Mouse (Mus musculus): ENCODE data around the gene Il20rb.
A peak's percentile ranks its signal among the peaks of the same experiment; 100 is the strongest.

Gene Il20rb

GRCm38 (mm10) chr9:100431355-100431754, 55.2 kb downstream of the Il20rb start:
- DNase-seq (ENCODE audit: low spot score in 2 of 2): no peak

DNA sequence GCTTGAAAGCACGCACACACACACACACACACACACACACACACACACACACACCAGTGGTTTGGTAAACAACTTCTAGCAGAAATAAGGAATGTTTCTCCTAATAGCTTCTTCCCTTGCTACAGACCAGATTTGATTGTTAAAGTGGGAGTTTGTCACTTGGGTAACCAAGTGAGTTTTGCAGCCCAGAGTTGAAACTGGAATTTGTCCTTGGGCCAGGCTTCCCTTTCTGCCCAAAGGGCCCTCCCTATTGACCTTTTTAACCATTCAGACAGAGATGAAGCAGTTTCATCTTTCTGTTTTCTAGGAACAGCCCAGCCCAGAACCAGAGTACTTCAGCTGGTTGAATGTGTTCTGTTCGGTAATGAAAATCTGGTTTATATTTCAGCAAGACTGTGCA, 55.7 kb downstream of the Il20rb start:
- no peak for DNase-seq (ENCODE audit: low spot score in 2 of 2)

GRCm38 (mm10) chr9:100419644-100420043, 66.9 kb downstream of the Il20rb start:
- DNase-seq (ENCODE audit: low spot score in 2 of 2): peak in 1 of 2 experiments; percentile 13

GRCm38 (mm10) chr9:100419103-100419502, 67.5 kb downstream of the Il20rb start:
- no peak for DNase-seq (ENCODE audit: low spot score in 2 of 2)

DNA sequence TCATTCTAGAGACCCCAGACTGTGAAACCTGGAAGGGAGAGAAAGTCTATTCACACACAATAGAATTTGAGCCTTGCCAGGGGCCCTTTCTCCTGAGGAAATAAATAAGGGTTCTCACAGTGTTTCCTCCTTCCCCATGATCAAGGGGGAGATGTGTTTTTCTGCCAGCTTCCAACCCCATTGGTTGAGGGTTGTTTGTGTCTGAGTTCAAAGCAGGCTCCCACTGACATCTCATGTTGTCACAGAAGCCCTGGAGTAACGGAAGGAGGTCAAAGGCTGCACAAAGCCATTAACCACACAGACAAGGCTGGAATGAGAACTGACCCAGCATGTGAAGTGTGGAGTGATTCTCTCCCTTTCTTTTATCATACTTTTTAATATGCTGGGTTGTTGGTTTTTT, 69.8 kb downstream of the Il20rb start:
- DNase-seq (ENCODE audit: low spot score in 2 of 2): no peak

- DNase-seq (ENCODE audit: low spot score in 2 of 2): no peak
Observed at GRCm38 (mm10) chr9:100416299-100416698, 70.3 kb downstream of the Il20rb start.

DNA sequence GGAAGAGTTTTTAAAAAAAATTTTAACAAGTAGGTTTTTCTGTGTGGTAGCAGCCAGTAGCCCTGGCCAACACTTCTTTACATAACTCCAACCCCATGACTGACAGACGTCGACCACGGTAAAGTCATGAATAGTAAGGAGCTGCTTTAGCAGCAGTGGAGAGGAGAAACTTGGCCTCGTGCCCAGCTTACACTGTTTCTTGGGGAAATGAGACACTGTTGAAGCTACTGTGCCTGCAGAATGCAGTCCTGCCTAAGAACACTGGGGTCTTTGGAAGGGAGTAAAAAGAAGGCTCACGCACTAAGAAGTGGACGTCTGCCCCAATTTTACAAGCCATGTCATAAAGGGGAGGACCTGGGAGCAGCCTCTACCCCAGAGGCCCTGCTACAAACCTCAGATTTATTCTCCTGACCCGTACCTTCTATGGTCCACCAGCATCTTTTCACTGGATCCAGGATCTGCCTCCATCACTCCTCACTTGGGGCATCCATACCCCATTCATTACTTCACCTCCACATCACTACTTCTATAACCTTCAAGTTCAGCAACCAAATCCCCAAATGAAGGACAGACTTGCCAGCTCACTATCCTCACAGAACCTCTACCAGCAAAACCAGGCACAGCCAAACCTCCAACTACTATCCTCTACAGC, 71.1 kb downstream of the Il20rb start:
- no peak for DNase-seq (ENCODE audit: low spot score in 2 of 2)

Measured in urinary bladder, postnatal 36 days (tissue).